Mouse (Mus musculus) G1E-ER4 (cell line): ENCODE data around the gene Bgn. TPM values are rescaled to one million over a fixed set of nuclear protein-coding genes. Genes with fewer than 3 reads are reported as not detected.

ENCODE experiments used
- GATA1 ChIP-seq: IDR thresholded peaks from one replicate; pipeline ENCODE4 v1.8.0; 2012; ENCODE audit warnings: low read length, inconsistent platforms
- polyA plus RNA-seq: library from polyadenylated mRNA; stranded (reverse); fragments of >175 nt; gene quantifications from 2 replicates; pipeline ENCODE4 v1.2.3, GENCODE M21; 2012

Gene Bgn
- not detected in 2 replicates for polyA plus RNA-seq

DNA sequence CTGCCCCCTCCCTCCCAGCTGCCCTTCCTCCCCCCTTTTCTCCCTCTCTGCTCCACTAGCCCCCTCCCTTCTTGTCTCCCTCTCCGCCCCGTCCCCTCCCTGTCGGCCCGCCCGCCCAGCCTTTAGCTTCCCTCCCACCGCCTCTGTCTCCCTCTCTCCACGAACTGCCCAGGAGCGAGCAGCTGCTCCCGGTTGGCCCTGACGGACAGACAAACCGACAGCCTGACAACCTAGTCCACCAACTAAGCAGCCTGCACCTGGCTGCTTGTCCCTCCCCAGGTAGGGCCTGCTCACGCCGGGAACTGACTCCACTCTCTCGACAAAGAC is at the start of gene Bgn:
Gene Bgn, plus strand, starts transcription at position 119 of the 327 bp plus-strand sequence.
- no peak for TF ChIP-seq GATA1

DNA sequence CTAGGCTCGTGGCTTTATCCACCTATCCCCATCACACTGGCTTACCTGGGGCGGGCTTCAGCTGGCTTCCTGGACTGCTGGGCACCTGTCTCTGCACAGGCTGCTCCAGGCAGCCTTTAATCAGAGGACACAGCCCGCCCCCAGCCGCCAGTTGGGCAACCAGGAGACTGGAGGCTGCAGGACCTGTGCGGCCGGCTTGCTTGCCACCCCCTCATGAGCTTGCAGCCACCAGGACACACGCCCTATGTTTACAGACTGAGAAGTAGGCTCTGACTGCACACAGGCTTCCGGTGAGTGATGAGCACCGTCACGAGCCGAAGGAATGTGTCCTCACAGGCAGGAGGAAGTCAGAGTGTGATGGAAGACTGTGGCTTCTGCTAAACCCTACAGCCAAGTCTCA is 48.1 kb upstream of the Bgn start, which contains the start of gene Trex2:
Gene Trex2, minus strand, starts transcription at position 93 of the 400 bp plus-strand sequence.
- no peak for TF ChIP-seq GATA1

DNA sequence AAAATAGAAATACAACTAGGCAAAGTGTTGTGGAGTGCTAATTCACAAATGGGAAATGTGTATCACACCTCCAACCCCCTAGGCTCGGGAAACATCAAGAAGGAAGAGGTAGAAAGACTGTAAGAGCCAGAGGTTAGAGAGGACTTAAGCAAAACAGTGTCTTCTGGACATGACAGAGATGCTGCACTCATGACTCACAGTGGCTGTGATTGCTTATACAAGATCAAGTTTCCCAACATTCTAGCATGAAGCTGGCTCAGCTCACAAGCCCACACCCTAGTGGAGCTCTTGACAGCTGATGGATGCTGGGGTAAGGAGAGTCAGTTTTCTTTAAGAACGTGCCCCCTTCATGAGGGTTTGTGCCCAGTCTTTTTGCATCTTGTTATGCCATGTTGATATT is 42.0 kb upstream of the Bgn start:
- TF ChIP-seq GATA1: no peak

DNA sequence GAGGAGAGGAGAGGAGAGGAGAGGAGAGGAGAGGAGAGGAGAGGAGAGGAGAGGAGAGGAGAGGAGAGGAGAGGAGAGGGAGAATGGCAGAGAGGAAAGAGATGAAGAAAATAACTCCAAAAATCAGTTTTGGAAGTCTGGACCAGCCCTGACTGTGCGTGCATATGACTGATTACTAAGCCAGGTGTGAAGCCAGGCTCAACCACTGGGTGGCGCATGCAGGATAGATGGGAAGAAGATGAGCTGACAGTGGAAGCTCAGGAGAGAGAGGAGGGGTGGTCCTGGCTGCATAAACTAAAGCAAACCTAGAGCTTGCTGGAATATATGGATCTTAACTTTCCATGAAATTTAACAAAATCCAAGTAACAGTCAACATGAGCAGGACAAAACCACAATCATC is 31.5 kb upstream of the Bgn start:
- no peak for TF ChIP-seq GATA1

DNA sequence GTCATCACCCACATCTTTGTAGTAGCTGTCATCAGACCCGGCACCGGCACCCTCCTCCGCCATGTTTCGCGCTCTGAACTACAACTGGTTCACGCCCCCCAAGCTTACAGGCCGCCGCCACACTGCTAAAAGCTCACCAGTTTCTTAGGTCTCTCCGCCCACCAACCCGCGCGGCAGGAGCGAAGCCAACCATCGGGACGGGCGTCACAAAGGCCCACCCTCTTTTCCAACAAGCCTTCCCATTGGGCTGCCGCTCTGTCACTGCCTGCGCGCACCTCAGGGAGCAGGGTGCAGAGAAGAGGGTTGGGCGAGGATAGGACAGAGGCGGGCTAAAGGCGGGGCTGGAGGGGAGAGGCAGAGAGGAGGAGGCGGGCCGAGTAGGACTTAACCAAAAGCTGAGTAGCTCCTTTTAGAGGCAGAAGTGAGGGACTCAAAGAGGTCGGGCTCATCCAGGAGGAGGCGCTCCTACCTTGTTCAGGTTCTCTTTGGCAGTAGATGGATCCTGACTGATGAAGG is 24.5 kb upstream of the Bgn start, which contains the start of gene Haus7:
Gene Haus7, minus strand, starts transcription at position 168 of the 516 bp plus-strand sequence.
- TF ChIP-seq GATA1: no peak

DNA sequence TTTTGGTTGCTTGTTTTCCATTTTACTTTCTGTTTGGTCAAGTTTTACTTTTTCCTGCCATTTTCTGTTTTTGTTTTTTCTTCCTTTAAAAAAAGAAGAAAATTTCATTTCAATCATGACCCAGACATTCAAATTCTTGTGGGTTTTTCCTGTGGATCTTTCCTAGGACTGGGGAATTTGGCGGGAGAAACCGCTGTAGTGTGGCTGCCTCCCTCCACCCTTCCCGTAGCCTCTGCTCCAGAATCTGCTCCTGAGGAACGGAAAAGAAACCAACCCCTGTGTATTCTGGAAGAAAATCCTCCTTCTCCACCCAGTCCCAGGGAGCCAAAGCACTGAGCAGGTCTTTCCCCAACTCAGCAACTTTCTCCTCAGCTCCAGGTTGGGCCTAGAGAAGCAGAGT is 22.6 kb upstream of the Bgn start:
- TF ChIP-seq GATA1: no peak

DNA sequence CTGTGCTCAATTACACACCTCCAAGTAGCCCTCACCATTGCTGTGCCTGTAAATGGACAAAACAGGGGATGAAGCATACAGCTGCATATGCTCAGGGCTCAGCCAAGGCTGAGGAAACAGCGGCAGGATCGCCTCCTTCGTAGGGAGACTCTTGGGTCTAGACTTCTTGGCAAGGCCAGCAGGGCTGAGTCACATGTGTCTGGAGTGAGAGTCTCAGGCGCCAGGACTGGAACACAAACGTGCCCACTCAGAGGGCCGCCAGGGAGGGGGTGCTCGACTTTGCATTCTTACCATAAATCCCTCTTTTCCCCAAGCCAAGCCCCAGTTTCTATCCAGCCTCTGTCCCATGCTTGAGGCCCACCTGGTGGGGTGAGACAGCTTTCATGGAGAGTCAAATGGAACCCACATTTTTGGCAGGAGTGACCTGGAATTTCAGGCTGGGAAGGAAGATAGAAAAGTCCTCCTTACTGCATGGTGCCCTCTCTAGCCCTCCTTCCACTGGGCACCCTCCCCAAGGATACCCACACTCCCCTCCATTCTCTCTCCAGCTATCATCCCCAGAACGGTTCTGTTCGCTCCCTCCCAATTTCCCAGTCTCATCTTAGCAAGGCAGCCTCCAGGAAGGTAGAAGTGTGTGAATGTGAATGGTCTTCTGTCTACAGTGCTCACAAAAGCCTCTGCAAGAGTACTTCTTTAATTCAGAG is 17.8 kb upstream of the Bgn start:
- TF ChIP-seq GATA1: no peak

DNA sequence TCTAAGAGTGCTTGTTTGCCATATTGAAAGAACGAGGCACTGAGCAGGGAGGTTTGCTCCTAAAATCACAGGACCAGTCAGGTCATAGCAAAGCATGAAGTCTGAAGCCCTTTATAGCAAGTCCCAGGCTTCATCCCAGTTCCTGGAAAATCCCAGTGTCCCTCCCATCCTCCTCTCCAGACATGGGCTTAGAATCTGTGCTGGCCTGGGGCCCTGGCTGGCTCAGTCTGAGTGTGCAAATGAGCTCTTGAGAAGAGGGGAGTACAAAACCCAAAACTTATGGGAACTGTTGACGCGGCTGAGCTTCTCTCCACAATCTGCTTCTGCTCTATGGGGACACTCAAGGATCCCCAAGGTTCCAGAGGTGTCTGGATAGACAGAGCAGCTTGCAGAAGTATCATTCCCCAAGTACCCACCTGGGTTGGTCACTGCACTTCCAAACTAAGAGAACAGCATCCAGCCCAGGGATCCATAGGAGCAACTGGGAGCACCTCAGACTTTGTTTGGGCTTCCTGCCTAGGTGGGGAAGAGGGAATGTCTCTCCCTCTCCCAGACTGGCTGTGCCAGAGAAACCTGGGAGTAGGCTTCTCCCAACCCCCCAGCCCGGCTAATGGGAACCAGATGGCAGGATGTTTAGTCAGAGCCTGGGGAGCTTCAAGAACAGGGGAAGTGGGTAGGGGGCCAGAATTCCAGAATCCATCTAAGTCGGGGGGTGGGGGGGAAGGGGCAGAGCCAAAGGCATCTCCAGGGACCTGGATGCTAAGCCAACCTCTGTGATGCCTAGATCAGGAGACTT is 15.8 kb upstream of the Bgn start:
- no peak for TF ChIP-seq GATA1

DNA sequence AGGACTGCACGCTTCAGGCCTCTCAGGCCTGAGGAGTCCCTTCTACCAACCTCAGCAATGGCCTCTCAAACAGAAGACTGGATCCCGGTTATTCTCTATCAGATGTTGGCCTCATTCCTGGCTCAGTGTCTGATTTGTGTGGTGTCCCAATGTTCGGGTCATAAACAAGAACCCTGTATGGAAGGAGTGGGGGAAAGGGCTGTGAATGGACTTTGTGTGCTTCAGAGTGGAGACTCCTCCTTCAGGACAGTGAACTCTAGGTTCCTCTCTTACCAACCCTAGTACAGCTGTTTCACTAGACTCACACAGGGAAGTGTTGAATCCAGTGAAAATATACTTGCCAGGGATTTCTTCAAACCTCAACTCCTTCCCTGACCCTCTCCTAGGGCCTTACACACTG is 15.1 kb upstream of the Bgn start:
- TF ChIP-seq GATA1: no peak

DNA sequence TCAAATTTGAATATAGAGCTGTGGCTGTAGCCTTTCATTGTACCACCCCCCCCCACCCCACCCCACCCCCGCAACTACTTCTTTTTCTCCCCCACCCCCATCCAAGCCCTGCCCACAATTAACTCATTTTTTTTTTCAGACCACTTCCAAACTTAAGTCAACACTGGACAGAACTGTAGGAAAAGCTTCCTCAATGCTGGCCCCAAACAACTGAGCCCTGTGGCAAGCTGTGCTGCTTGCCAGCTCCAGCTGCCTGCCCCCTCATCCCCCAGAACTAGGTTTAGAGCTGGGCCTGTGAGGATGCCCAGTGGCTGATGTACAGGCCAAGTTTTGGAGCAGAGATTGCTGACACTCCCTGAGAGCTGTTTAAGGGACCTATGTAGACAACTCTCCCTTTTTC is 14.7 kb upstream of the Bgn start:
- TF ChIP-seq GATA1: no peak

DNA sequence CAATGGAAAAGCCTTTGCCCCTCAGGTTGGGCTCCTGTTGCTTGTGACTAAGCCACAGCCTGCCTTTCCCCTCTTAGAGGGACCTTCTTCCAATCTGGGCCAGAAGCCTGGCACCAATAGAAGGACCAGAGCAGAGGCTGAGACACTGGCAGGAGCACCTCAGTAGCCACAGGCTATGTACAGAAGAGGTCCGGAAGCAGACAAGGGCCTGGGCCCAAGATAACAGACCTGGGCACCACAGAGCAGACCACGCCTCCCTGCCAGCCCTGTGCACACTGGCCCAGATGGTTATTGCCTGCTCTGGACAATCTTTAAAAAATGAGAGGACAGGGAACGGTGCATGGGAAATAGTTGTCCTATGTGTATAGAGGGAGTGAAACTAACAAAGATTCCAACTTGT is 11.6 kb upstream of the Bgn start:
- no peak for TF ChIP-seq GATA1

DNA sequence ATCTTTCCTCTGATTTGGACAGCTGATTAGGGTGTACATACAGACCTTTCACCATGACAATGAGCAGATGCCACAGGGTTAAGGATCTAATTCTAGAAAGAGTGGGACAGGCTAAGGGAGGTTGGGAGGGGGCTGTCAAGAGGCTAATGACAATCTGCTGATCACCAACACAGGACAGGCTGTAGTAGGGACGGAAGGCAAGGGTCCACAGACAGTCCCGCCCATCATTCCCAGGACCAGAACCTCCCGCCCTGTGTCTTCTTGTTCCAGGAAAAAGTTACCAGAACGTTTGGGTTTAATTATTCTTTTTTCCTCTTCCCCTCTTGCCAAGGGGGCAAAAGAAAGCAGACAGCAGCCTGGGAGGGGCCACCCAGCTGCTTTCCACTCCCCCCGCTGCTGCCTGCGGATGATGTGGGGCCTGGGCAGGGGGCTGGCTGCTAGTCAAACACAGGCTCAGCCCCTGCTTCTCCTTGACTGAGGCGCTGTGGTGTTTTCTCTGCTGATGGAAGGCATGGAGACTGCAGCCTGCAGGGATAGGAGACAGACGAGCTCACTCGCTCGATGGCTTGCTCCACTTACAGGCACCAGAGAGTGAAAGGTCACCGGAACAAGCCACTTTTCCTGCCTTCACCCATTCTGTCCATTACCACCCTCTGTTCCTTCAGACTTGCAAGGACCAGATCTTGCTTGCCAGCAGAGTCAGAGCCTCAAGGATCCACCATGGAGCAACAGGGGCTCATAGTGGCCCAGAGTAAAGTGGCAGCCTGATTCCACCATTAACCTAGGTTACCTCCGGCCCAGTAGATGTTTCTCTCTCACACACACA is 8.8 kb upstream of the Bgn start:
- TF ChIP-seq GATA1: no peak

DNA sequence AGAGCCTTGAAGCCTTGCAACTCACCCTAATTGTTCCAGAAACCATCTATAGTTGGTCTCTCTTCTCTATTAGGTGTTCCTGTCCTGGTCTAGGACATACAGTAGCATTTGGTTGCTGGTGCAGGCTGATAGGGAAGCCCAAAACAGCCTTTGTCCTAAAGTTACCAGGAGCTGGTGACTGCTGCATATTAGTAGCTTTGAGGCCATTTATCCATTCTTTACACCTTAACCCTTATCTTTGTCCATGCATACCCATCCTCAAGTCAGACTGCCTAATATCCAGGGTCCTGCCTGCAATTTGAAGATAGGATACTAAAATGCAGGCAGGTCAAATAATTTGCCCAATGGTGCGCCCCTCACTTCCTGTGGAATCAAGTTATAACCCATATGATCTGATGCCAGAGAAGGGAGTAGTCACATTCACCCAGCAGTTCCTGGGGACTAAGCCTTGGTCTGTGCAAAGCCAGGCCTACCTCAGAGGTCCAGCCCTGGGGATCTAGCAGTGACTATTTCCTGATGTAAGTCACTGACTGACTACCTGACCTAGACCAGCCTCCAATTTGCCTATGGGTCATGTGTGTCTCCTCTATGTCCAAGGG is 7.6 kb upstream of the Bgn start:
- TF ChIP-seq GATA1: no peak

DNA sequence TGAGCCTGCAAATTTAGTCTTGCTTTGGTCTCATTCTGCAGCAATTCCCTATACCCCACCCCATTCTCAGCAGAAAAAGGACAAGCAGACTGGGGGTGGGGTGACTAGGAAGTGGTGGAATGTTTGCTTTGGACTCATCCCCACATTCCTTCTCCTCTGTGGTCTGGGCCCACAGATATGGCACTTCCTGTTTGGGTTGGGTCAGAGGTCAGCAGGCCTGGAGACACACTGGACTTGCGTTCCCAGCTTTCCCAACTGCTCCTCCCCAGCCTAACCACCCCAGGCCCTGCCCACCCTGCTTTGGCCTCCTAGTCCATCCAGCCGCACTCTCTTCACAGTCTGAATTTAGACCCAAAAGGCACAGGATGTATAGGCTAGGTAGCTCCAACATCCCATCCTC is 6.8 kb upstream of the Bgn start:
- TF ChIP-seq GATA1: no peak

DNA sequence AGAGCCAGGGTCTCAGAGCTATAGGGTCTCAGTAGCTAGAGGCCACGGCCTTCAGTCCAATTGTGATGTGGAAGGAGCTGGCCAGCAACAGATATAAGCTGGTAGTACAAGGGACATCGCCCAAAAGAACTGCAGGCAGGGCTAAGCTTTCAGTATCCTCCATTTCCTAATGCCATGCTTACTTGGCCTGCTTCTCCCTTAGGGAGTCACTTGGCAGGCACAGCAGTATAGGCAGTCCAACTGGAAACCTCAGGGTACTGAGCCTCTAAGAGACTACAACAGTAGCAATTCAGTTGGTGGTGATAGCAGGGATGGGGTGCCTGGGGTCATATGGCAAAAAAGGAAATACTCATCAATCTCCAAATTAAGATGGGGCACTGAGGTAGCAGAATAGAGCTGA is 5.9 kb upstream of the Bgn start:
- TF ChIP-seq GATA1: no peak
